Mouse (Mus musculus) thymus, adult 2 months (tissue): ENCODE data around the gene Serinc3. TPM values are rescaled to one million over a fixed set of nuclear protein-coding genes. Genes with fewer than 3 reads are reported as not detected.

Experiments used
- DNase-seq: peaks from one replicate; pipeline ENCODE4 v3.0.0; 2021
- H3K27ac ChIP-seq: fragments of 200-500 bp; 2 replicates; pipeline ENCODE4 v1.5.1; 2012; ENCODE audit warnings: low read length, control low read depth; ENCODE audit not compliant: control insufficient read depth, insufficient read depth
- H3K27me3 ChIP-seq: fragments of 200-500 bp; 2 replicates; pipeline ENCODE4 v1.6.1; 2012; ENCODE audit warnings: mild to moderate bottlenecking, low read length, moderate library complexity, mixed read lengths; ENCODE audit not compliant: control insufficient read depth, insufficient read depth
- H3K36me3 ChIP-seq: fragments of 200-500 bp; 2 replicates; pipeline ENCODE4 v1.6.1; 2012; ENCODE audit warnings: mild to moderate bottlenecking, low read length, moderate library complexity; ENCODE audit not compliant: control insufficient read depth, insufficient read depth
- H3K4me1 ChIP-seq: fragments of 200-500 bp; replicated peaks from 2 replicates; pipeline ENCODE4 v1.6.1; 2012; ENCODE audit warnings: low read length; ENCODE audit not compliant: control insufficient read depth, insufficient read depth
- H3K4me3 ChIP-seq: fragments of 200-500 bp; 2 replicates; pipeline ENCODE4 v1.5.1; 2012; ENCODE audit warnings: mild to moderate bottlenecking, low read length, control low read depth, moderate library complexity; ENCODE audit not compliant: control insufficient read depth, insufficient read depth
- CTCF ChIP-seq: fragments of 200-500 bp; IDR thresholded peaks from 2 replicates; pipeline ENCODE4 v1.5.1; 2012; ENCODE audit warnings: mild to moderate bottlenecking, control low read depth, low read length, moderate library complexity, borderline replicate concordance; ENCODE audit not compliant: control insufficient read depth, poor library complexity, insufficient read depth; ENCODE audit errors: extremely low read depth
- POLR2A ChIP-seq: fragments of 200-500 bp; IDR thresholded peaks from 2 replicates; pipeline ENCODE4 v1.6.1; 2012; ENCODE audit warnings: mild to moderate bottlenecking, low read length, control low read depth, moderate library complexity; ENCODE audit not compliant: control insufficient read depth, poor library complexity, insufficient read depth; ENCODE audit errors: extremely low read depth
- WGBS: fragments of 180-500 bp; shearing (Covaris S2); methylation state at CpG from one replicate; pipeline ENCODE4 v1.1.7; 2018; 5-methylcytosine and 5-hydroxymethylcytosine counted together
- polyA plus RNA-seq: library from polyadenylated mRNA; depleted of rRNA; stranded (reverse); fragments of >200 nt; gene quantifications from 2 replicates; pipeline ENCODE4 v1.2.3, GENCODE M21; 2012; rRNA removed

The Serinc3 gene
- polyA plus RNA-seq, 1 experiment = 279 TPM

- peaks cover 2% of the 10 kb centered on the region; the same call in 1 of the 2 replicates for H3K4me1 ChIP-seq
- WGBS = 76% methylated on average over 13 of the region's 13 CpGs
- no peak overlapping the region for H3K27ac ChIP-seq
Observed at GRCm38 (mm10) chr2:163580069-163580945, 64.6 kb downstream of the Serinc3 start.

GRCm38 (mm10) chr2:163577986-163578385 lies 66.9 kb downstream of the Serinc3 start:
- Histone ChIP-seq H3K27ac (no peak overlapping the region), H3K4me3 (no peak overlapping the region), H3K27me3 (no peaks in the 10 kb centered on the region), H3K4me1 (peaks cover 4% of the 10 kb centered on the region; the same call in 1 of the 2 replicates), H3K36me3 (no peaks in the 10 kb centered on the region)
- no peak for DNase-seq
- WGBS = 96% methylated on average over 2 of the region's 2 CpGs
- TF ChIP-seq CTCF (no peak), POLR2A (no peak)

More at GRCm38 (mm10) chr2:163580069-163580945, 64.6 kb downstream of the Serinc3 start:
- Histone ChIP-seq H3K4me3 (no peak overlapping the region), H3K36me3 (no peaks in the 10 kb centered on the region), H3K27me3 (no peaks in the 10 kb centered on the region)
- DNase-seq = no peak
- TF ChIP-seq POLR2A (no peak), CTCF (no peak)

- H3K27me3 ChIP-seq = no peaks in the 10 kb centered on the region
- H3K4me3 ChIP-seq = no peak overlapping the region; the same call in 1 of the 2 replicates
- peaks cover 4% of the 10 kb centered on the region; the same call in 1 of the 2 replicates for H3K4me1 ChIP-seq
- DNase-seq = no peak
- no peaks in the 10 kb centered on the region for H3K36me3 ChIP-seq
- TF ChIP-seq CTCF (no peak), POLR2A (no peak)
- 40% methylated on average over 11 of the region's 11 CpGs for WGBS
- no peak overlapping the region for H3K27ac ChIP-seq
Observed at GRCm38 (mm10) chr2:163575248-163575647, 69.7 kb downstream of the Serinc3 start.

GRCm38 (mm10) chr2:163574321-163574720 lies 70.6 kb downstream of the Serinc3 start:
- Histone ChIP-seq H3K4me1 (peaks cover 4% of the 10 kb centered on the region; the same call in 1 of the 2 replicates), H3K4me3 (no peak overlapping the region), H3K36me3 (no peaks in the 10 kb centered on the region), H3K27me3 (no peaks in the 10 kb centered on the region), H3K27ac (no peak overlapping the region)
- TF ChIP-seq POLR2A = no peak
- no peak for TF ChIP-seq CTCF
- WGBS = 94% methylated on average over 3 of the region's 3 CpGs
- no peak for DNase-seq

Other genes with a start within 250 kb of the Serinc3 start
- gene Jph2, start 247.1 kb downstream of the Serinc3 start, polyA plus RNA-seq = 3.3 and 14.7 TPM in 2 replicates
- gene Oser1, start 220.4 kb downstream of the Serinc3 start, polyA plus RNA-seq = 18.5 and 19.3 TPM in 2 replicates
- 1.7 and 3.1 TPM in 2 replicates for gene Gdap1l1, start 206.7 kb downstream of the Serinc3 start, polyA plus RNA-seq
- gene Fitm2, start 172.5 kb downstream of the Serinc3 start, polyA plus RNA-seq = 12.1 and 15.4 TPM in 2 replicates
- 0.35 TPM in 1 of 2 replicates, not detected in the other for gene R3hdml, start 152.8 kb downstream of the Serinc3 start, polyA plus RNA-seq
- gene Hnf4a, start 138.3 kb downstream of the Serinc3 start, polyA plus RNA-seq = 0.44 and 0.89 TPM in 2 replicates
- gene Ttpal, start 42.8 kb downstream of the Serinc3 start, polyA plus RNA-seq = 63.2 and 72.5 TPM in 2 replicates
- gene Pkig, start 13.3 kb upstream of the Serinc3 start, polyA plus RNA-seq = 56.7 and 64.7 TPM in 2 replicates
- 46.8 and 51.1 TPM in 2 replicates for gene Ada, start 105.1 kb upstream of the Serinc3 start, polyA plus RNA-seq
- 1.7 and 2.1 TPM in 2 replicates for gene Ccn5, start 175.7 kb upstream of the Serinc3 start, polyA plus RNA-seq
- gene Kcnk15, start 208.5 kb upstream of the Serinc3 start, polyA plus RNA-seq = not detected in 2 replicates